Mouse (Mus musculus): ENCODE measurements around the gene Mydgf. TPM values are rescaled to one million over a fixed set of nuclear protein-coding genes. Genes with fewer than 3 reads are reported as not detected.

Mydgf gene
- polyA plus RNA-seq, 1 experiment from 2014 or later: 74.2 TPM

DNA sequence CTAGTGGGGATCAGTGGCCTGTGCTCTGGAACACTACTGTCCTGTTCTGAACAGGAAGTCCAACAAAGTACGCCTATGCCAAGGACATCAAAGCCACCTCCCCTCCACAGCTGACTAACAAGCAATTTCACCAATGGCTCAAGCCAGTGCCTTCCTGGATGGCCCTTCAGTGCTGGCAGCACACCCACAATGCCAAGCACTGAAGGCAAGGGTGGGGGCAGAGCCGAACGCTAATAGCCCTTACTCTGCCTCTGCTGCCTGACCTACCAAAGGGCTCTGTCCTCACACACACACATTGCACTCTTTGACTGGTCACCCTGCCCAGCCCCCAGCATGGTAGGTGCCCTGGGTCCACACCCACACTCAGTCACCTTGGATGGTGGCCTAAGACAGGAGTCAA is 25.1 kb upstream of the Mydgf start:
- Histone ChIP-seq H3K27ac (replicated peaks) (no peak overlapping the region), H3K36me3 (peaks cover 85% of the 10 kb centered on the region), H3K27me3 (no peaks in the 10 kb centered on the region), H3K4me1 (replicated peaks) (peaks cover 5% of the 10 kb centered on the region), H3K4me3 (no peak overlapping the region), H3K9ac (no peak overlapping the region), H3K9me3 (no peaks in the 10 kb centered on the region), H3K4me2 (no peak overlapping the region)
- ATAC-seq (ENCODE audit: low read depth): no peak
- WGBS: 95% methylated on average over 3 of the region's 3 CpGs

DNA sequence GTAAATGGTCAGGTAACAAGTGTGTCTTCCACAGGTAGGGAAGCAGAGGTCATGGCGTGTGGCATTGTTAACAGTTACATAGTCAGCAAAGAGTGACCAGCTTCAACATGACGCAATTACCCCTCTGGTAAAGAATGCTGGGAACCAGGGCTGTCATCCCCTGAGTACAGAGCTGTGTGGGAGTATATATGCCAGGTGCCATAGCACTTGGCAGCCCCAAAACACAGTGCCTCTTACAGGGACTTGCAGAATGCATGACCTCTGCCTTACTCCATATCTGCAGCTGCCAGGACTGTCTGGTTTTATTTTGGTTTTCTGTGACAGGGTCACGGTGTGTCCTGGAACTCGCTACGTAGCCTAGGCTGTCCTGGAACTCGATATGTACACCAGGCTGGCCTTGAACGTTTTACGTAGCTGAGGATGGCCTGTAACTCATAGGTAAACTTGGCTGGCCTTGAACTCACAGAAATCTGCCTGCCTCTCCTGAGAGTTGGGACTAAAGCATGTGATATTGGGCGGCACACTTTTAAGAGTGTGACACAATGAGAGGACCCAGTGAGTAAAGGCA is 24.3 kb upstream of the Mydgf start:
- Histone ChIP-seq H3K4me3 (no peak overlapping the region), H3K9ac (no peak overlapping the region), H3K4me2 (no peak overlapping the region), H3K36me3 (peaks cover 93% of the 10 kb centered on the region), H3K9me3 (no peaks in the 10 kb centered on the region), H3K27me3 (no peaks in the 10 kb centered on the region), H3K4me1 (replicated peaks) (peaks cover 5% of the 10 kb centered on the region), H3K27ac (replicated peaks) (no peak overlapping the region)
- ATAC-seq (ENCODE audit: low read depth): no peak
- WGBS: 93% methylated on average over 9 of the region's 9 CpGs

DNA sequence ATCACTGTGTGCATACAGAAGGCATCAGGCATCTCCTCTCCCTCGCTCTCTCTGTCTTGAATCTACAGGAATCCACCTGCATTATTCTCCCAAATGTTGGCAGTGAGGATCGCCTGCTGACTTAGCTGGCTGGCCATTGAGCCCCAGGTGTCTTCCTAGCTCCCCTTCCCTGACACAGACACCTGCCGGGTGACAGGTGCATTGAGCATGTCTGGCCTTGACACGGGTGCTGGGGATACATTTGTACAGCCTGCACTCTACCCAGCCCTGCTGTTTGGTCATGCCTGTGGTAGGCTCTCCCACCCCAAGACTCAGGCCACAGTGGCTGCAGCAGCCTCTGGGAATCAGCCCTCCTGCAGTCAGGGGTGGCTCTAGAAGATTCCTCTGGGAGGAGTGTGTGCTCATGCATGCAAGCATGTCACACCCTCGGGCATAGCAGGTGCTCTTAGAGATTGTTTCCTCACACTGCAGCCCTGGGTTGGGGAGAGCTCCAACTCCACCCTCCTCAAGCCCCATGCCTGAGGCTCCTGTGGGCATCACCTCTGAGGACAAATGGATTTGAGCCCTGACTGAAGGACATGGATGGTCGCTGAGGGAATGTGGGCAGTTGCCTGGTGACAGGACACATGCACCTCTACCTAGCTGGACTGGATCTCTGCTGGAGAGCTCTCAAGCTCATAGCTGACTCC is 23.4 kb upstream of the Mydgf start:
- 86% methylated on average over 6 of the region's 6 CpGs for WGBS
- Histone ChIP-seq H3K36me3 (peaks cover 100% of the 10 kb centered on the region), H3K27me3 (no peaks in the 10 kb centered on the region), H3K9ac (no peak overlapping the region), H3K27ac (replicated peaks) (no peak overlapping the region), H3K9me3 (no peaks in the 10 kb centered on the region), H3K4me3 (no peak overlapping the region), H3K4me1 (replicated peaks) (no peaks in the 10 kb centered on the region), H3K4me2 (no peak overlapping the region)
- ATAC-seq (ENCODE audit: low read depth): no peak

GRCm38 (mm10) chr17:56206276-56206884 is 22.7 kb upstream of the Mydgf start:
- Histone ChIP-seq H3K4me1 (replicated peaks) (no peaks in the 10 kb centered on the region), H3K27ac (replicated peaks) (no peak overlapping the region), H3K4me3 (no peak overlapping the region), H3K36me3 (peaks cover 100% of the 10 kb centered on the region), H3K9me3 (no peaks in the 10 kb centered on the region), H3K27me3 (no peaks in the 10 kb centered on the region), H3K4me2 (no peak overlapping the region), H3K9ac (no peak overlapping the region)
- ATAC-seq (ENCODE audit: low read depth): no peak
- 88% methylated on average over 10 of the region's 10 CpGs for WGBS

- Histone ChIP-seq H3K4me1 (replicated peaks) (no peaks in the 10 kb centered on the region), H3K36me3 (peaks cover 97% of the 10 kb centered on the region), H3K4me3 (no peak overlapping the region), H3K27ac (replicated peaks) (no peak overlapping the region), H3K9me3 (no peaks in the 10 kb centered on the region), H3K27me3 (no peaks in the 10 kb centered on the region), H3K4me2 (no peak overlapping the region), H3K9ac (no peak overlapping the region)
- 61% methylated on average over 3 of the region's 3 CpGs for WGBS
- no peak for ATAC-seq (ENCODE audit: low read depth)
Observed at GRCm38 (mm10) chr17:56203729-56204128, 20.0 kb upstream of the Mydgf start.

DNA sequence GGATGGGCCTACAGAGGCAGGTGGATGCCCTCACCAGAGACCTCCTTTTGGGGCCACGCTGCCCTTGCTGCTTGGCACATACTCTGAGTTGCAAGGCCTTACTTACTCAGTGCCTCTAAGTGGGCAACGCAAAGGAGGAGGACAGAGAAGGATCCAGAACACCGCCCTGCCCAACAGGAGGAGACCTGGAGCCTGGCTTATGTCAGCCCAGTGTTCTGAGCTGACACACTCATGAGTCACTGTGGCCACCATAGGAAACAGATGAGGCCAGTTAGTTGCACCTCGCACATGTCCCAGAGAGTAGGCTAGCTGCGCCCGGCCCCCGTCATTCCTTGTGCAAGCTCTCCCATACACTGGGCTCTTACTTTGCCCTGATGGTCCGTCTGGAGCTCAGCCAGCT is 18.8 kb upstream of the Mydgf start:
- Histone ChIP-seq H3K4me1 (replicated peaks) (no peaks in the 10 kb centered on the region), H3K27me3 (no peaks in the 10 kb centered on the region), H3K4me3 (no peak overlapping the region), H3K27ac (replicated peaks) (no peak overlapping the region), H3K4me2 (no peak overlapping the region), H3K9me3 (no peaks in the 10 kb centered on the region), H3K36me3 (peaks cover 97% of the 10 kb centered on the region), H3K9ac (no peak overlapping the region)
- WGBS: 92% methylated on average over 8 of the region's 8 CpGs
- no peak for ATAC-seq (ENCODE audit: low read depth)

DNA sequence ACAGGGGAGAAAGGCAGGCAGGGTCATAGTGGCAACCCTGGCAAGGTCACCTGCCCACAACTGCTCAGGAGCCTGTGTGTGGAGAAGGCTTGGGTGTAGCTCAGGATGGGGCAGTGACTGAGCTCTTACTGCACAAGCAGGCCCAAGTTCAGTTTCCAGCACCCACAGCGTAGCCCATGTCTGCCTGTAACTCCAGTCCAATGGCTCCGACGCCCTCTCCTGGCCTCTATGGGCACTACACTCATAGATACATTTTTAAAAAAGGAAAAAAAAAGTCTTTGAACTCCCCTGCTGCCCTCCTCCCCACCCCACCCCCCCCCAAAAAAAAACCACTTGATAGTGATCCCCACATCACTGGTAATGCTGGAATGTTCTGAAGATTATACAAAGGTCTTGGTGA is 17.9 kb upstream of the Mydgf start:
- H3K27me3 ChIP-seq: no peaks in the 10 kb centered on the region
- no peak overlapping the region for H3K27ac ChIP-seq (replicated peaks)
- no peak overlapping the region for H3K4me2 ChIP-seq
- peaks cover 97% of the 10 kb centered on the region for H3K36me3 ChIP-seq
- WGBS: 69% methylated on average over 3 of the region's 3 CpGs
- no peaks in the 10 kb centered on the region for H3K4me1 ChIP-seq (replicated peaks)
- H3K9me3 ChIP-seq: no peaks in the 10 kb centered on the region
- H3K9ac ChIP-seq: no peak overlapping the region
- H3K4me3 ChIP-seq: no peak overlapping the region
- no peak for ATAC-seq (ENCODE audit: low read depth)

- ATAC-seq (ENCODE audit: low read depth): no peak
- Histone ChIP-seq H3K27ac (replicated peaks) (no peak overlapping the region), H3K27me3 (no peaks in the 10 kb centered on the region), H3K9me3 (no peaks in the 10 kb centered on the region), H3K4me1 (replicated peaks) (no peaks in the 10 kb centered on the region), H3K4me3 (no peak overlapping the region), H3K9ac (no peak overlapping the region), H3K36me3 (peaks cover 97% of the 10 kb centered on the region), H3K4me2 (no peak overlapping the region)
- 86% methylated on average over 9 of the region's 9 CpGs for WGBS
Observed at GRCm38 (mm10) chr17:56200586-56200985, 16.9 kb upstream of the Mydgf start.

GRCm38 (mm10) chr17:56196860-56197259 is 13.1 kb upstream of the Mydgf start:
- Histone ChIP-seq H3K27me3 (no peaks in the 10 kb centered on the region), H3K9ac (no peak overlapping the region), H3K4me3 (no peak overlapping the region), H3K27ac (replicated peaks) (no peak overlapping the region), H3K9me3 (no peaks in the 10 kb centered on the region), H3K36me3 (peaks cover 97% of the 10 kb centered on the region), H3K4me2 (no peak overlapping the region), H3K4me1 (replicated peaks) (no peaks in the 10 kb centered on the region)
- no peak for ATAC-seq (ENCODE audit: low read depth)
- WGBS: 58% methylated on average over 2 of the region's 2 CpGs

GRCm38 (mm10) chr17:56194765-56195164 is 11.0 kb upstream of the Mydgf start:
- H3K4me3 ChIP-seq: no peak overlapping the region
- H3K4me2 ChIP-seq: no peak overlapping the region
- H3K4me1 ChIP-seq (replicated peaks): no peaks in the 10 kb centered on the region
- WGBS: 94% methylated on average over 13 of the region's 13 CpGs
- H3K27ac ChIP-seq (replicated peaks): no peak overlapping the region
- H3K36me3 ChIP-seq: peaks cover 100% of the 10 kb centered on the region
- H3K27me3 ChIP-seq: no peaks in the 10 kb centered on the region
- no peak for ATAC-seq (ENCODE audit: low read depth)
- no peak overlapping the region for H3K9ac ChIP-seq
- no peaks in the 10 kb centered on the region for H3K9me3 ChIP-seq

- Histone ChIP-seq H3K9ac (no peak overlapping the region), H3K4me3 (no peak overlapping the region), H3K4me1 (replicated peaks) (no peaks in the 10 kb centered on the region), H3K27me3 (no peaks in the 10 kb centered on the region), H3K27ac (replicated peaks) (no peak overlapping the region), H3K9me3 (no peaks in the 10 kb centered on the region), H3K36me3 (peaks cover 100% of the 10 kb centered on the region), H3K4me2 (no peak overlapping the region)
- no peak for ATAC-seq (ENCODE audit: low read depth)
- 92% methylated on average over 12 of the region's 12 CpGs for WGBS
Observed at GRCm38 (mm10) chr17:56194357-56194756, 10.6 kb upstream of the Mydgf start.

GRCm38 (mm10) chr17:56191266-56191665 is 7.5 kb upstream of the Mydgf start:
- H3K4me3 ChIP-seq: no peak overlapping the region
- H3K36me3 ChIP-seq: peaks cover 97% of the 10 kb centered on the region
- H3K27ac ChIP-seq (replicated peaks): no peak overlapping the region
- no peaks in the 10 kb centered on the region for H3K27me3 ChIP-seq
- H3K9ac ChIP-seq: no peak overlapping the region
- ATAC-seq (ENCODE audit: low read depth): no peak
- no peaks in the 10 kb centered on the region; the same call in 1 of the 2 replicates for H3K4me1 ChIP-seq (replicated peaks)
- 94% methylated on average over 6 of the region's 6 CpGs for WGBS
- H3K4me2 ChIP-seq: no peak overlapping the region
- H3K9me3 ChIP-seq: no peaks in the 10 kb centered on the region

Data from neural tube, embryonic 13.5 days (tissue).